Mouse (Mus musculus) brown adipose tissue, adult 24 weeks (tissue): ENCODE data around the gene E2f8. TPM values are rescaled to one million over a fixed set of nuclear protein-coding genes. Genes with fewer than 3 reads are reported as not detected.

Experiments
- H3K27ac ChIP-seq: fragments of 200-500 bp; replicated peaks from 2 replicates; pipeline ENCODE4 v1.5.1; 2012; ENCODE audit warnings: low read depth, mild to moderate bottlenecking, low read length
- H3K4me1 ChIP-seq: fragments of 200-500 bp; 2 replicates; pipeline ENCODE4 v1.6.1; 2012; ENCODE audit warnings: low read length, mixed read lengths; ENCODE audit not compliant: control insufficient read depth, insufficient read depth, insufficient read length
- H3K4me3 ChIP-seq: fragments of 200-500 bp; 2 replicates; pipeline ENCODE4 v1.5.1; 2012; ENCODE audit warnings: low read depth, mild to moderate bottlenecking, low read length, moderate library complexity; ENCODE audit not compliant: insufficient read depth
- polyA plus RNA-seq: library from polyadenylated mRNA; stranded (reverse); fragments of >200 nt; gene quantifications from 2 replicates; pipeline ENCODE4 v1.2.4, GENCODE M21; 2012; ENCODE audit not compliant: missing spikeins, insufficient read depth, insufficient read length

The E2f8 gene
- polyA plus RNA-seq, 1 experiment = not detected

DNA sequence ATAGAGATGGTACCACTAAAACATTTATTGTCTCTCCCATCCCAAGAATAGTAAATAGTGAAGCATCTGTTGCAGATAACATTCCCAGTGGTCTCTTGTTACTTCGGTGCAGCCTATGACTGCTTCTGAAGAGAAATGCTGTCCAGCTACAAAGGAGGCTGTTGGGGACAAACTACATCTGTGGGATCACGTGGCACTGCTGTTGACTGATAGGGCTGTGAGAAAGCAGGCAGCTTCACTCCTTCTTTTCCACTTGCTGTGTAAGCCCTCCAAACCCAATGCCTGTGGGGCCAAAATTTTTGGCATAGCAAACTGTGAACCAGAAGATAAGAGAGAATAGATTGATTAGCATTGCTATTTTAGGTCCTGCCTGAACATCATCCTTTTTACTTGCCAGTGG lies 51.0 kb downstream of the E2f8 start:
- Histone ChIP-seq H3K27ac (no peak overlapping the region), H3K4me3 (no peak overlapping the region), H3K4me1 (no peaks in the 10 kb centered on the region)

DNA sequence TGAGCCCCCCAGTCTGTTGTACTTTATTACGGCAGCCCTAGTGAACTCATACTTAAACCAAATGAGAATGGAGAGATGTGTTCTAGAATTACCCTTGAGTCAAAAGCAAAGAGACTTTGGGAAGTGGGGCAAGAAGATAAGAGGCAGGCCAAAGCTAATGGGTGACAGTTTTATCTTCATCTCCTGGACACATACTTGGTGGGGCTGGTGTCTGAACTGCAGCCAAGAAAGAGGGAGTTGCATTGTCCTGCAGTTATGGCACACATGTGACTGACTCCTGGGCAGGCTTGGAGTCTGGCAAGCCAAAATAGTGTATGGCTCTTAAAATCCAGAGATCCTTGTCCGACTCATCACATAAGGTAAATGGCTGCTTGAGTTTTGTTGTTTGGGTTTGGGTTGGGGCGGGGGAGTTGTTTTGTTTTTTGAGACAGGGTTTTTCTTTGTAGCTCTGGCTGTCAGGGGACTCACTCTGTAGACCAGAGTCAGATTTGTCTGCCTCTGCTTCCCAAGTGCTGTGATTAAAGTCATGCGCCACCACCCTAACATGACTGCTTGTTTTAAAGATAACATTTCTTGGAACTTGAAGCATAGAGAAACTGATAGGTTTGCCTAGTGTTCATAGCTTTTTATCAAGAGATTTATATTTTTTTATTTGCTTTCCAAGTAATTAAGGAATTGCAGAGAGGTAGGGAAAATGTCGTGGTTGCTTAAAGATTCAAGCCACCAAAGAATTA lies 52.1 kb downstream of the E2f8 start:
- Histone ChIP-seq H3K4me1 (no peaks in the 10 kb centered on the region), H3K4me3 (no peak overlapping the region), H3K27ac (no peak overlapping the region)

DNA sequence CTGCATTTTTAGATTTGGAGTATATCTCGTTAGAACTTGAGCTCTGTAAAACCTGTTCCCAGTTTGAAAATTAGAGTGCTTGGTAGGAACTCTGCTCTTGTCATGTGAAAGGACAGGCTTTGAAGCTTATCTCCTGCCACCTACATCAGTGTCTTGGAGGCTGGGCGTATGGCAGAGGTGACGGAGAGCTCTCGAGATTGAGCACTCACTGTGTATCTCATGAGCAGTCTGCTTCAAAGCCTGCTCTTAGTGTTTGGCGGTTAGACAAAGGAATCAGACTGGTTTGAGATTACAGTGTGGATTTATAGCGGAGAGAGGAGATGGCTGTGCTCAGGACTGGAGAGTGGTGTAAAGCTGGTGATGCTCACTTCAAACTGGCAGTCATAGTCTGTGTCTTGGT lies 56.2 kb downstream of the E2f8 start:
- no peak overlapping the region for H3K4me3 ChIP-seq
- no peaks in the 10 kb centered on the region for H3K4me1 ChIP-seq
- H3K27ac ChIP-seq = no peak overlapping the region

DNA sequence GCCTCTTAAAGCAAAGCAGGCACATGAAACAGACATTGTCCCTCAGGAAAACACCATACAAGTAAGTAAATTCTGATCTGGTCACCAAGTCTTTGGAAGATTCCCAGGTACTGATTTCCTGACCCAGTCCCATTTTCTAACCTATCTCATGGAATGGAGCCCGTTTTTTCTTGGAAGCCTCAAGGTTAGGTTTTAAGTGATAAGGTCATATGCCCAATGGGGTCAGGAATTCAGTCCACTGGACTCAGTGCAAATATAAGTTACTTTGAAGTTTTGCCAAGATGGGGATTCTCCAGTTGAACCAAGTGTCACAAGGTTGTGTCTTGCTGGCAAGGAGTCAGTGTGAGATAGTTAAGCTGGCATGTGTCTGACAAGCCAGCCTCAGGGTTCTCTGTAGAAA lies 56.7 kb downstream of the E2f8 start:
- Histone ChIP-seq H3K4me3 (no peak overlapping the region), H3K4me1 (no peaks in the 10 kb centered on the region), H3K27ac (no peak overlapping the region)

DNA sequence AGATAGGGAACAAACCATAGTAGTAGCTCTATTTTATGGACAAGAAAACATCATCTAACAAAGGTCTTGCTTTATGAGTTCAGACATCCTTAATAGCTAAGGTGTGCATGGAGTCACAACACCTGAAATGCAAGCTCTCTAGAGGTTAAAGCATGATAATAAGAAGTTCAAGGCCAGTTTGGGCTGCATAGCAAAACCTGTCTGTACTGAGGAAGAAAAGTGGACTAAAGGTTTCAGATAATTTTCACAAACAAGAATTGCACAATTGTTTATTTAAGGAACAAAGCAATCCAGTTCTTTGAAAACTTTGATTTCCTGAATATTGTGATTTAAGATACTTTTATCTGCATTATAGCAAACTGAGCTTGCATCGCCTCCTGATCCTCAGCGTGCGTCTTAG lies 57.8 kb downstream of the E2f8 start:
- Histone ChIP-seq H3K27ac (no peak overlapping the region), H3K4me1 (no peaks in the 10 kb centered on the region), H3K4me3 (no peak overlapping the region)

DNA sequence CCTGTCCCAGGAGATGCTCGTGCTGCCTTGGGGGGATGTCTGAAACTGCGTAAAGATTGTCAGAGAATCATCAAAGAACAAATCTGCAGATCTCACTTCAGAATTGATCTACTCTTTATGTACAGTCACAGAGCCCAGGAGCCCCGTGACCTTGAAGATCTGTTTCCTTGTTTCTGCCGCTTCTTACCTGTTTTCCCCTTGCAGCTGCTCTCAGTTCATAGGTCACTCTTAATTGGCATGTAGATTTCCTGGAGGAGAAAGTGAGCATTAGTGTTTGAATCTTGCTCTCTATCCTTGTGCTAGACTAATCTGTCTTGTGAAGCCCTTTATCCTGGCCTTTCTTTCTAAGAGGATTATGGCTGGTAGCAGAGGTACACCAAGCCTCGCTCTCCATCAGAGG lies 59.7 kb downstream of the E2f8 start:
- no peak overlapping the region for H3K27ac ChIP-seq
- H3K4me3 ChIP-seq = no peak overlapping the region
- no peaks in the 10 kb centered on the region for H3K4me1 ChIP-seq

Other genes starting within 250 kb of the E2f8 start
- gene Mrgprb3, start 237.8 kb downstream of the E2f8 start, polyA plus RNA-seq = not detected in 2 replicates
- gene Zdhhc13, start 92.6 kb downstream of the E2f8 start, polyA plus RNA-seq = 2.8 and 3.1 TPM in 2 replicates
- gene Csrp3, start 33.6 kb downstream of the E2f8 start, polyA plus RNA-seq = 9.8 and 11.2 TPM in 2 replicates
- gene Nav2, start 27.1 kb upstream of the E2f8 start, polyA plus RNA-seq = 10.1 and 14.2 TPM in 2 replicates